Mouse (Mus musculus) embryonic facial prominence, embryonic 11.5 days (tissue): ENCODE data around the gene Sh2b2. TPM values are rescaled to one million over a fixed set of nuclear protein-coding genes. Genes with fewer than 3 reads are reported as not detected.

Experiments
- ATAC-seq: fragments of 200-750 bp; cut with Nextera tagmentation; replicated peaks from 2 replicates; pipeline ENCODE4 v1.8.0; 2017; ENCODE audit warnings: low read depth; ENCODE audit not compliant: insufficient number of reproducible peaks, low FRiP score, low TSS enrichment
- DNase-seq: peaks from one replicate; pipeline ENCODE4 v3.0.0-alpha.2; 2015; ENCODE audit warnings: low spot score
- H3K27ac ChIP-seq: fragments of 300-500 bp; sonication (generic); replicated peaks from 2 replicates; pipeline ENCODE4 v1.5.1; 2014; ENCODE audit warnings: mild to moderate bottlenecking, low read depth, low read length, control low read depth
- H3K27me3 ChIP-seq: fragments of 300-500 bp; sonication (generic); 2 replicates; pipeline ENCODE4 v1.6.1; 2014; ENCODE audit warnings: mild to moderate bottlenecking, low read length, moderate library complexity, mixed read lengths; ENCODE audit not compliant: control insufficient read depth, insufficient read depth
- H3K36me3 ChIP-seq: fragments of 300-500 bp; sonication (generic); replicated peaks from 2 replicates; pipeline ENCODE4 v1.6.1; 2014; ENCODE audit warnings: low read depth, mild to moderate bottlenecking, low read length, moderate library complexity, mixed read lengths; ENCODE audit not compliant: control insufficient read depth, insufficient read depth
- H3K4me1 ChIP-seq: fragments of 300-500 bp; sonication (generic); 2 replicates; pipeline ENCODE4 v1.6.1; 2014; ENCODE audit warnings: low read length, mixed read lengths; ENCODE audit not compliant: control insufficient read depth, insufficient read depth
- H3K4me2 ChIP-seq: fragments of 300-500 bp; sonication (generic); 2 replicates; pipeline ENCODE4 v1.6.1; 2014; ENCODE audit warnings: low read depth, mild to moderate bottlenecking, control low read depth, low read length, moderate library complexity
- H3K4me3 ChIP-seq: fragments of 300-500 bp; sonication (generic); 2 replicates; pipeline ENCODE4 v1.5.1; 2014; ENCODE audit warnings: low read depth, low read length, control low read depth
- H3K9ac ChIP-seq: fragments of 300-500 bp; sonication (generic); replicated peaks from 2 replicates; pipeline ENCODE4 v1.6.1; 2014; ENCODE audit warnings: mild to moderate bottlenecking, control low read depth, low read length
- H3K9me3 ChIP-seq: fragments of 300-500 bp; sonication (generic); replicated peaks from 2 replicates; pipeline ENCODE4 v1.6.1; 2016; ENCODE audit warnings: mild to moderate bottlenecking, low read length, inconsistent platforms, mixed read lengths; ENCODE audit not compliant: control insufficient read depth
- WGBS: fragments of 180-500 bp; shearing (Covaris S2); extraction: QIAGEN DNeasy Blood & Tissue Kit; methylation state at CpG from one replicate; pipeline ENCODE4 v1.1.7; 2014; 5-methylcytosine and 5-hydroxymethylcytosine counted together
- polyA plus RNA-seq: library from polyadenylated mRNA; unstranded; fragments of >200 nt; fragmentation: Nextera tagmentation; extraction: Ambion mirVana; gene quantifications from 2 replicates; pipeline ENCODE4 v1.2.1, GENCODE M21; 2014

Sh2b2 gene
- 9.7 and 9.8 TPM in 2 replicates for polyA plus RNA-seq

DNA sequence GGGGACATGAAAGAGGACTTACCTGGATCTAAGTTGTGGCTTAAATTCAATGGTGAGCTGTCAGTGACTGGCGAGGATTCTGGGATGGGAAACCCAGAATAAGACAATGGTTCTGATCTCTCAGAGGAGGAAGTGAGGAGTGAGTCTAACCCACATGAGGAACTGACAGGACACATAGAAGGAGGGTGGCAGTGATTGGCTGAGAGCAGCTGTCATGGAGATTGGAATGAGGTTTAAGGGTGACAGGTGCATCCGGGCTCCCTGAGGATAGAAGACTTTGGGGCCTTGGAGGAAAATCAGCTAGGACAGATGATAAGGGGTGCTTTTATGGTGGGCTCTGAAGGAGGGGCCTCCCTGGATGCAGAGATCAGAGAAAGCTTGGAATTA, at the start of gene Sh2b2:
Gene Sh2b2, minus strand, starts transcription at position 105 of the 387 bp plus-strand sequence.
- Histone ChIP-seq H3K27me3 (no peaks in the 10 kb centered on the region), H3K9me3 (no peaks in the 10 kb centered on the region), H3K4me2 (peak within 1 kb of the TSS; percentile 95), H3K4me3 (peak within 1 kb of the TSS; percentile 82), H3K36me3 (no peaks in the 10 kb centered on the region), H3K4me1 (no peaks in the 10 kb centered on the region), H3K27ac (no peak within 1 kb of the TSS), H3K9ac (no peak within 1 kb of the TSS; the same call in 1 of the 2 replicates)
- WGBS: 90% methylated on average over 2 of the region's 2 CpGs
- DNase-seq (no peak), ATAC-seq (no peak)

GRCm38 (mm10) chr5:136292971-136293418, 46.6 kb upstream of the Sh2b2 start:
- no peaks in the 10 kb centered on the region for H3K9me3 ChIP-seq
- H3K9ac ChIP-seq: no peak overlapping the region
- no peak for ATAC-seq
- H3K27ac ChIP-seq: no peak overlapping the region
- no peaks in the 10 kb centered on the region; the same call in none of the 2 replicates for H3K36me3 ChIP-seq
- H3K4me3 ChIP-seq: no peak overlapping the region
- no peaks in the 10 kb centered on the region for H3K27me3 ChIP-seq
- DNase-seq: no peak
- no peaks in the 10 kb centered on the region for H3K4me1 ChIP-seq
- H3K4me2 ChIP-seq: no peak overlapping the region
- WGBS: 82% methylated on average over 4 of the region's 4 CpGs

GRCm38 (mm10) chr5:136292361-136292760, 46.0 kb upstream of the Sh2b2 start:
- Histone ChIP-seq H3K4me1 (no peaks in the 10 kb centered on the region), H3K36me3 (no peaks in the 10 kb centered on the region; the same call in none of the 2 replicates), H3K4me3 (no peak overlapping the region), H3K27ac (no peak overlapping the region), H3K27me3 (no peaks in the 10 kb centered on the region), H3K9me3 (no peaks in the 10 kb centered on the region), H3K4me2 (no peak overlapping the region), H3K9ac (no peak overlapping the region)
- no peak for DNase-seq
- 88% methylated on average over 2 of the region's 2 CpGs for WGBS
- ATAC-seq: no peak

- H3K9ac ChIP-seq: no peak overlapping the region
- no peaks in the 10 kb centered on the region for H3K27me3 ChIP-seq
- H3K4me3 ChIP-seq: no peak overlapping the region
- H3K36me3 ChIP-seq: no peaks in the 10 kb centered on the region; the same call in none of the 2 replicates
- H3K4me2 ChIP-seq: no peak overlapping the region
- no peaks in the 10 kb centered on the region for H3K4me1 ChIP-seq
- DNase-seq: no peak
- WGBS: 98% methylated on average over 2 of the region's 2 CpGs
- H3K27ac ChIP-seq: no peak overlapping the region
- no peaks in the 10 kb centered on the region for H3K9me3 ChIP-seq
- ATAC-seq: no peak
Observed at GRCm38 (mm10) chr5:136291562-136291961, 45.2 kb upstream of the Sh2b2 start.

DNA sequence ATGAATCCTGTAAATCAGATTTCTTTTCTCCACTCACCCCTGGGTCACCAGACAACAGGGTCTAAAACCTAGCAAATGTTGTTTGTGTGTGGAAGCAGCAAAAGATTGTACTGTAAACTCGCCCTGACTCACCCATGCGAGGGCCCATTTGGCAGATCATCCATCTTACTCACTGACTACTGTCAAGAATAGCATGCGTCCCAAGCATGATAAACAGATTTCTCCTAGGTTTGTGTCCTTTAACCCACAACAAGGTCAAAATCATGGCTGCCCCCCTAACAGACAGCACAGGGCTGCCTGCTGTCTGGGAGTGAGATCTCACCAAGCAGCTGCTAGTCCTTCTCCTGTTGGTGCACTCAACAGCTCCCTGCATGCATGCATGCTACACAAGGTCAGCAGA, 43.4 kb upstream of the Sh2b2 start:
- H3K9ac ChIP-seq: no peak overlapping the region
- H3K27me3 ChIP-seq: no peaks in the 10 kb centered on the region
- no peak overlapping the region for H3K4me3 ChIP-seq
- 92% methylated on average over 3 of the region's 3 CpGs for WGBS
- ATAC-seq (no peak), DNase-seq (no peak)
- no peaks in the 10 kb centered on the region; the same call in none of the 2 replicates for H3K36me3 ChIP-seq
- H3K4me1 ChIP-seq: no peaks in the 10 kb centered on the region
- H3K4me2 ChIP-seq: no peak overlapping the region
- H3K9me3 ChIP-seq: no peaks in the 10 kb centered on the region
- H3K27ac ChIP-seq: no peak overlapping the region

- no peaks in the 10 kb centered on the region for H3K9me3 ChIP-seq
- no peaks in the 10 kb centered on the region; the same call in none of the 2 replicates for H3K36me3 ChIP-seq
- H3K9ac ChIP-seq: no peak overlapping the region
- H3K27ac ChIP-seq: no peak overlapping the region
- 92% methylated on average over 6 of the region's 6 CpGs for WGBS
- H3K27me3 ChIP-seq: no peaks in the 10 kb centered on the region
- H3K4me3 ChIP-seq: no peak overlapping the region
- ATAC-seq (no peak), DNase-seq (no peak)
- H3K4me1 ChIP-seq: no peaks in the 10 kb centered on the region
- H3K4me2 ChIP-seq: no peak overlapping the region
Observed at GRCm38 (mm10) chr5:136288351-136289081, 42.2 kb upstream of the Sh2b2 start.

DNA sequence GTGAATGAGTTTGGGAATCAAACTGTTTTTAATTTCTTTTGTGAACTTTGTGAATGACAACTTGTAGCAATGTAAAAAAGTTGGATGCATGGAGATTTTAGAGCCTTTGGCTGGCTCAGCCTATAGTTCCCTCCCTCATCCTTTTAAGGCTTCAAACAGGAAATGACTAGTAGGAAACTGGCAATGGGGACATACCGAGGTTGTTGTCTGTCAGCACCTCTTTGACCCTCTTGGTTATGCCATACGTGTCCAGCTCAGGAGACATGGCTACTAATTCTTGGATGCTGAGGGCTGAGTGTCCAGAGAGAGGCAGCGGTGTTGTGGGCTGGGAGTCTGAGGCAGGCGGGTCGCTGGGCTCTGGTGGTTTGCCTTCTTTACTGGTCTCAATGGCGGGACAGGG, 40.2 kb upstream of the Sh2b2 start:
- H3K4me3 ChIP-seq: no peak overlapping the region
- no peak overlapping the region for H3K9ac ChIP-seq
- DNase-seq (no peak), ATAC-seq (no peak)
- H3K4me1 ChIP-seq: no peaks in the 10 kb centered on the region
- H3K27me3 ChIP-seq: no peaks in the 10 kb centered on the region
- no peaks in the 10 kb centered on the region; the same call in none of the 2 replicates for H3K36me3 ChIP-seq
- no peak overlapping the region for H3K27ac ChIP-seq
- H3K4me2 ChIP-seq: no peak overlapping the region
- no peaks in the 10 kb centered on the region for H3K9me3 ChIP-seq
- 86% methylated on average over 6 of the region's 6 CpGs for WGBS

DNA sequence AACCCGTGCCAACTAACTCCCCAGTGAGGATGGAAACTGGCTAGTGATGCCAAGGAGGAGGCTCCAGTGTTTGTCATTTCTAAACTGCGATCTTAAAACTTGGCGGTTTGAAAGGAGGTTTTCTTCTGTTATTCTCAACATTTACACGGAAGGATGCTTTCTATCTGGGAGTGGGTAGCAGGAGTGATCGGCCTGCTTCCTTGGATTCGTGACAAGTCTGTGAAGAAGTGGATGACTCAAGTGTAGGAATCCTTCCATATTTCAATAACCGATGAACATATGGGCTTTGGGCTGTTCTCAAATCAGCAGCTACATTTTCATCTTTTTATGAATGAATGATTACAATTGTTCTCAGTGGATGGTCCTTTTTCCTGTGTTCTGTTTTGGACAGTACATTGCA, 38.8 kb upstream of the Sh2b2 start:
- WGBS: 89% methylated on average over 7 of the region's 7 CpGs
- no peaks in the 10 kb centered on the region; the same call in none of the 2 replicates for H3K36me3 ChIP-seq
- no peak overlapping the region for H3K4me2 ChIP-seq
- no peak overlapping the region for H3K9ac ChIP-seq
- no peak overlapping the region for H3K27ac ChIP-seq
- no peaks in the 10 kb centered on the region for H3K27me3 ChIP-seq
- no peaks in the 10 kb centered on the region for H3K9me3 ChIP-seq
- no peaks in the 10 kb centered on the region for H3K4me1 ChIP-seq
- ATAC-seq: no peak
- no peak overlapping the region for H3K4me3 ChIP-seq
- DNase-seq: no peak
